Mouse (Mus musculus): ENCODE data around the gene Rai2.

DNA sequence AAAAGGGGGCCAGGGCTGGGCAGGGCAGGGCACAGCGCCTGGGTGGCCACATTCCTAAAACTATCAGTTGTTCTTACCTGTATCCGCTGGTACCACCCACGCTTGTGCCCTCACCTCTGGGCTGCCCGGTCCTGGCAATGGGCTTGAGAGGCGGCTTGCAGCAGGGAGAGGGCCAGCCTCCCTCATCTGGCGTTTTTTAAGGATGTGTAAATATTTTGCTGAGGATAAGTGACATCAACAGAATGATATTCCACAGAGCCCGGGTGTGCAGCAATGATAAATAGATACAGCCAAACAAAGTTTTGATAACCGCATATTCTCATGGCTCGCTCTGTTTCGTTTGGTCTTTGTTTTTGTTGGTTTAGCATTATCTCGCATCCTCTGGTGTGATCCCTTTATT is 1.7 kb downstream of the Rai2 start:
- TF ChIP-seq POLR2A (IDR thresholded peaks at IDR 0.05; ENCODE audit: insufficient read depth, low read depth, low read length), result no peak
- no peak for TF ChIP-seq CTCF (IDR thresholded peaks at IDR 0.05)
- no peak for TF ChIP-seq EP300 (IDR thresholded peaks at IDR 0.05; ENCODE audit: insufficient read depth, low read depth, low read length)
